Mouse (Mus musculus) liver, embryonic 15.5 days (tissue): Measurements from ENCODE around the gene Myh14. TPM values are rescaled to one million over a fixed set of nuclear protein-coding genes. Genes with fewer than 3 reads are reported as not detected.

Source experiments
- ATAC-seq: fragments of 200-750 bp; cut with Nextera tagmentation; 2 replicates; pipeline ENCODE4 v1.8.0; 2017; ENCODE audit warnings: moderate number of reproducible peaks, mild to moderate bottlenecking, moderate library complexity; ENCODE audit not compliant: insufficient read depth
- H3K27ac ChIP-seq: fragments of 300-500 bp; sonication (generic); replicated peaks from 2 replicates; pipeline ENCODE4 v1.5.1; 2015; ENCODE audit warnings: mild to moderate bottlenecking, inconsistent platforms
- H3K27me3 ChIP-seq: fragments of 300-500 bp; sonication (generic); 2 replicates; pipeline ENCODE4 v1.6.1; 2015; ENCODE audit warnings: mild to moderate bottlenecking, inconsistent platforms
- H3K36me3 ChIP-seq: fragments of 300-500 bp; sonication (generic); replicated peaks from 2 replicates; pipeline ENCODE4 v1.6.1; 2015; ENCODE audit warnings: moderate library complexity, mild to moderate bottlenecking, inconsistent platforms
- H3K4me1 ChIP-seq: fragments of 300-500 bp; sonication (generic); replicated peaks from 2 replicates; pipeline ENCODE4 v1.6.1; 2015; ENCODE audit warnings: inconsistent platforms
- H3K4me2 ChIP-seq: fragments of 300-500 bp; sonication (generic); 2 replicates; pipeline ENCODE4 v1.6.1; 2015; ENCODE audit warnings: moderate library complexity, mild to moderate bottlenecking, inconsistent platforms
- H3K4me3 ChIP-seq: fragments of 300-500 bp; sonication (generic); replicated peaks from 2 replicates; pipeline ENCODE4 v1.5.1; 2015; ENCODE audit warnings: mild to moderate bottlenecking, inconsistent platforms
- H3K9ac ChIP-seq: fragments of 300-500 bp; sonication (generic); 2 replicates; pipeline ENCODE4 v1.6.1; 2015; ENCODE audit warnings: moderate library complexity, mild to moderate bottlenecking, inconsistent platforms
- H3K9me3 ChIP-seq: fragments of 300-500 bp; sonication (generic); replicated peaks from 2 replicates; pipeline ENCODE4 v1.6.1; 2016; ENCODE audit warnings: inconsistent platforms
- WGBS: fragments of 180-500 bp; shearing (Covaris S2); methylation state at CpG from one replicate; pipeline ENCODE4 v1.1.7; 2015; ENCODE audit warnings: mixed read lengths; ENCODE audit not compliant: insufficient replicate concordance; 5-methylcytosine and 5-hydroxymethylcytosine counted together
- polyA plus RNA-seq: library from polyadenylated mRNA; unstranded; fragments of >200 nt; fragmentation: Nextera tagmentation; extraction: Ambion mirVana; gene quantifications from 2 replicates; pipeline ENCODE4 v1.2.1, GENCODE M21; 2015

The Myh14 gene
- polyA plus RNA-seq, 1 experiment from 2014 or later = 0.18 TPM

- 58% methylated on average over 8 of the region's 8 CpGs for WGBS
- ATAC-seq = no peak
Observed at GRCm38 (mm10) chr7:44649094-44649610, 21.5 kb downstream of the Myh14 start.

DNA sequence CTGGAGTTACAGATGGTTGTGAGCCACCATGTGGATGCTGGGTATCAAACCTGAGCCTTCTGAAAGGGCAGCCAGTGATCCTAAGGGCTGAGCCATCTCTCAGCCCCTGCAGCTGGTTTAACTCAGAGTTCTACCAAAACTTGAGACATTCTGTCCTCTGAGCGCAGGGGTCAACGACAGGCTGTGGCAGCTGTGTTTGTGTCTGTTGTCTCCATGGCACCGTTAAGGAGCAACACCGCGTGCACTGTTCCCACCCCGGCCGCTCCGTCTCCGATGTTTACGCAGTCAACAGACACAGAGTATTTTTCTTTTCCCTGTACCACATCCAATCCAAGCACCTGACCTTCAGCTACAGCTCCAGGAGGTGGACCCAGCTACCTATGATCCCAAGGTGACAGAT, 22.9 kb downstream of the Myh14 start:
- H3K27ac ChIP-seq = no peak overlapping the region
- no peaks in the 10 kb centered on the region for H3K36me3 ChIP-seq
- 70% methylated on average over 10 of the region's 10 CpGs for WGBS
- no peaks in the 10 kb centered on the region for H3K9me3 ChIP-seq
- no peak overlapping the region for H3K4me3 ChIP-seq
- ATAC-seq = no peak
- H3K4me1 ChIP-seq = no peaks in the 10 kb centered on the region
- H3K27me3 ChIP-seq = peaks cover 26% of the 10 kb centered on the region
- no peak overlapping the region for H3K9ac ChIP-seq
- no peak overlapping the region for H3K4me2 ChIP-seq

More at GRCm38 (mm10) chr7:44649094-44649610, 21.5 kb downstream of the Myh14 start:
- H3K9ac ChIP-seq = no peak overlapping the region
- no peaks in the 10 kb centered on the region for H3K9me3 ChIP-seq
- no peaks in the 10 kb centered on the region for H3K36me3 ChIP-seq
- H3K27ac ChIP-seq = no peak overlapping the region
- peaks cover 24% of the 10 kb centered on the region for H3K27me3 ChIP-seq
- H3K4me2 ChIP-seq = no peak overlapping the region
- H3K4me3 ChIP-seq = no peak overlapping the region
- no peaks in the 10 kb centered on the region for H3K4me1 ChIP-seq

DNA sequence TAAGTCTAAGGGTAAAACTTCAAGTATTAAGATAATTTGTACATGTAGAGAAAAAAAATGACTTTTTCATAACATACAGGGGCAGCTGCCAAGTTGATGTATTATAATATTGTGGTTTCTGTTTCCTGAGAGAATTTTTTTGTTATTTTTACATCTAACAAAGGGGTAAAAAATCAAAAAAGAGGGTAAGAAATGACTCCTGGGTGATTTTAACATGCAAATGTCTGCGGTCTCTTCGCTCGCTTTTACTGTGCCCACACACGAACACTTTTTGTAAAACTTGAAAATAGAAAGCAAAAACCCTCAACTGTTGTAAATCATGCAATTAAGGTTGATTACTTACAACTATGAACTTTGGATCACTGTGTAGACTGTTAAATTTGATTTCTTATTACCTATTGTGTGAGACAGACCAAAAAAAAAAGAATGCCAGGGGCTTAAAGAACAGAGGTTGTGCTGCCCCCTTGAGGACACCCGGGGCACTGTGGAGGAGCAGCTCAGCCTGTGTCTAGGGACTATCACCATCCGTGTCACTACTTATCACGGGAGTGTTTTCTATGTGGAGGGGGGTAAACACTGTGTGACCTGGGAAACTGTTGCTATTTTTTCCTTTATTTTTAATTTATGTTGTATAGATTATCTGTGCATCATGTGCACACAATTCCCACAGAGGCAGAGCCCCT, 23.5 kb downstream of the Myh14 start:
- Histone ChIP-seq H3K27me3 (peaks cover 26% of the 10 kb centered on the region), H3K4me2 (no peak overlapping the region), H3K9ac (no peak overlapping the region), H3K4me1 (no peaks in the 10 kb centered on the region), H3K27ac (no peak overlapping the region), H3K36me3 (no peaks in the 10 kb centered on the region), H3K9me3 (no peaks in the 10 kb centered on the region), H3K4me3 (no peak overlapping the region)
- no peak for ATAC-seq
- WGBS = 49% methylated on average over 7 of the region's 7 CpGs

DNA sequence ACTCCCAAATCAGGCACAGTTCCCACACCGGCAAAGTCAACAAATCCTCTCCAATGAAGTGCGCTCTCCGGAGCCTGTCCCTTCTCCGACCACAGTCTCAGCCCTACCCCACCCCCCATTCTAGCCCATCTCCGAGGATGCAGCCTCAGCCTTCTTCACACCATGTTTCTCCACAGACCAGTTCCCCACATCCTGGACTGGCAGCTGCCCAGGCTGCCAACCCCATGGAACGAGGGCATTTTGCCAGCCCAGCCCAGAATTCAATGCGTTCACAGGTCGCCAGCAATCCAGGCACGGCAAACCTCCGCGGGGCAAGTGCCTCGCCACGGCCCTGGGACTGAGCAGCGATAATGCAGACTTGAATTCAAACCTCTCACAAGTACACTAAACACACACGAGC, 24.7 kb downstream of the Myh14 start:
- Histone ChIP-seq H3K4me2 (no peak overlapping the region), H3K27ac (no peak overlapping the region), H3K4me1 (no peaks in the 10 kb centered on the region), H3K9ac (no peak overlapping the region), H3K9me3 (no peaks in the 10 kb centered on the region), H3K36me3 (no peaks in the 10 kb centered on the region), H3K27me3 (peaks cover 37% of the 10 kb centered on the region), H3K4me3 (no peak overlapping the region)
- ATAC-seq = no peak
- 25% methylated on average over 15 of the region's 15 CpGs for WGBS

GRCm38 (mm10) chr7:44645256-44645655, 25.4 kb downstream of the Myh14 start:
- Histone ChIP-seq H3K4me2 (no peak overlapping the region), H3K27ac (no peak overlapping the region), H3K4me1 (no peaks in the 10 kb centered on the region), H3K4me3 (no peak overlapping the region), H3K9me3 (no peaks in the 10 kb centered on the region), H3K27me3 (peaks cover 44% of the 10 kb centered on the region), H3K9ac (no peak overlapping the region), H3K36me3 (no peaks in the 10 kb centered on the region)
- 55% methylated on average over 5 of the region's 5 CpGs for WGBS
- no peak for ATAC-seq

DNA sequence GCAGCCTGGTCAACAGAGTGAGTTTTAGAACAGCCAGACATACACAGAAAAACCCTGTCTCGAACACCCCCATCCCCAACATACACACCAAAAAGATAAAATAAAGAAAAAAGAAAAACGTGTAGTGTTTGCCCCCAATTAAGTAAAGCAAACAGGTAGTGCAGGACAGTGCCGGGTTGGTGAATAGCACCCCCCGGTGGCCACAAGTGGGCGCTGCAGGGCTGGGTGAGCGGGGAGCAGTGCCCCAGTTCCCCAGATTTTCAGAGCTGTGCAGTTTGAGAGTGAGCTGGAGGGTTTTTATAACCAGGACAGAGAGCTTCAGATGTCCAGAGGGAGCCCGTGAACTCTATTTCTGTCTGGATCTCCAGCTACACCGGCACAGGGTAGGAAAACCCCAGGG, 28.8 kb downstream of the Myh14 start:
- WGBS = 16% methylated on average over 8 of the region's 8 CpGs
- Histone ChIP-seq H3K4me1 (no peaks in the 10 kb centered on the region), H3K27me3 (peaks cover 73% of the 10 kb centered on the region), H3K9ac (no peak overlapping the region), H3K9me3 (no peaks in the 10 kb centered on the region), H3K27ac (no peak overlapping the region), H3K4me2 (no peak overlapping the region), H3K36me3 (no peaks in the 10 kb centered on the region), H3K4me3 (no peak overlapping the region)
- no peak for ATAC-seq

GRCm38 (mm10) chr7:44640843-44641605, 29.6 kb downstream of the Myh14 start:
- no peak for ATAC-seq
- peaks cover 71% of the 10 kb centered on the region for H3K27me3 ChIP-seq
- H3K27ac ChIP-seq = no peak overlapping the region
- no peak overlapping the region for H3K4me2 ChIP-seq
- H3K4me1 ChIP-seq = no peaks in the 10 kb centered on the region
- no peaks in the 10 kb centered on the region for H3K36me3 ChIP-seq
- H3K9ac ChIP-seq = no peak overlapping the region
- no peaks in the 10 kb centered on the region for H3K9me3 ChIP-seq
- no peak overlapping the region for H3K4me3 ChIP-seq
- WGBS = 18% methylated on average over 25 of the region's 25 CpGs

DNA sequence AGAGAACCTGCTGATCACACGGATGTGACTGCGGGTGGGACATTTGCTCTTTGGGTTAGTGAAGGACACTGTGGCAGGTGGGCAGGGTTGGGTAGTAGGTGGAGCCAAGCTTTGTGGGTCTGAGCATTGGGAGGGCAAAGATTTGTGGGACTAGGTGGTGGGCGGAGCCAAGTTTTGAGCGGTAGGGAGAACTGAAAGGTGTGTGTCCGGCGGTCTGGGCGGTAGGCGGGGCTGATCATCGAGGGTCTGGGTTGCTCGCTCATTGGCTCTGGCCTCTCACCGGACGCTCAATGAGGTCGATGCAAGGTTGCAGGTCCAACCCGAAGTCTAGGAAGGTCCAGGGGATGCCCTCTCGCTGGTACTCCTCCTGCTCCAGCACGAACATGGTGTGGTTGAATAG, 32.0 kb downstream of the Myh14 start:
- no peaks in the 10 kb centered on the region for H3K36me3 ChIP-seq
- no peak overlapping the region for H3K9ac ChIP-seq
- no peak overlapping the region for H3K27ac ChIP-seq
- H3K9me3 ChIP-seq = no peaks in the 10 kb centered on the region
- 3% methylated on average over 16 of the region's 16 CpGs for WGBS
- H3K4me3 ChIP-seq = no peak overlapping the region
- no peak overlapping the region for H3K4me2 ChIP-seq
- ATAC-seq = no peak
- no peaks in the 10 kb centered on the region for H3K4me1 ChIP-seq
- H3K27me3 ChIP-seq = peaks cover 53% of the 10 kb centered on the region

DNA sequence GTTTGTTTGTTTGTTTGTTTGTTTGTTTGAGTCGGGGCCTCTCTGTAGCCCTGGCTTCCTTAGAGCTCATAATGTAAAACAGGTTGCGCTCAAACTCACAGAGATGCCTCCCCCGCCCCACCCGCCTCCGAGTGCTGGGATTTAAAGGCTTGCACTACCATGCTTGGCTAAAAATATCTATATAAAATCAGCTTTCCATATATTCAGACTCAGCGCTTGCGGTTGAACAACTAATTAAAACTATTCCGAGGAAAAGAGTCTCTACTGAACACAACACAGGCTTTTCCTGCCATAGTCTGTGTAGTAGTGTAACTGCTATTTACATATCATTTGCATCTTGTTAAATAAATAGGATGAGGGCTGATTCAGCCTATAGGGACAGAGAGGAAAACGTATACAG, 34.0 kb downstream of the Myh14 start:
- ATAC-seq = no peak

GRCm38 (mm10) chr7:44633407-44633806, 37.2 kb downstream of the Myh14 start:
- Histone ChIP-seq H3K27ac (no peak overlapping the region), H3K9ac (no peak overlapping the region), H3K36me3 (no peaks in the 10 kb centered on the region), H3K4me1 (no peaks in the 10 kb centered on the region), H3K27me3 (peaks cover 23% of the 10 kb centered on the region), H3K9me3 (no peaks in the 10 kb centered on the region), H3K4me2 (no peak overlapping the region), H3K4me3 (no peak overlapping the region)
- WGBS = 10% methylated on average over 15 of the region's 15 CpGs
- ATAC-seq = no peak

More for the DNA sequence above, 34.0 kb downstream of the Myh14 start:
- peaks cover 56% of the 10 kb centered on the region for H3K27me3 ChIP-seq
- H3K9ac ChIP-seq = no peak overlapping the region
- no peak overlapping the region for H3K4me3 ChIP-seq
- no peak overlapping the region for H3K27ac ChIP-seq
- 65% methylated on average over 9 of the region's 9 CpGs for WGBS
- no peaks in the 10 kb centered on the region for H3K4me1 ChIP-seq
- H3K36me3 ChIP-seq = no peaks in the 10 kb centered on the region
- no peaks in the 10 kb centered on the region for H3K9me3 ChIP-seq
- no peak overlapping the region for H3K4me2 ChIP-seq

- H3K4me3 ChIP-seq = no peak overlapping the region
- H3K27ac ChIP-seq = no peak overlapping the region
- H3K4me2 ChIP-seq = no peak overlapping the region
- H3K4me1 ChIP-seq = no peaks in the 10 kb centered on the region
- no peaks in the 10 kb centered on the region for H3K36me3 ChIP-seq
- H3K27me3 ChIP-seq = peaks cover 18% of the 10 kb centered on the region; the same call in 1 of the 2 replicates
- H3K9me3 ChIP-seq = no peaks in the 10 kb centered on the region
- WGBS = 27% methylated on average over 13 of the region's 13 CpGs
- ATAC-seq = no peak
- H3K9ac ChIP-seq = no peak overlapping the region
Observed at GRCm38 (mm10) chr7:44632676-44633075, 38.0 kb downstream of the Myh14 start.
